ENCODE assay signal across 30 mouse cellular contexts in genomic region chr11:30748938-30749337, GRCm38 (mm10). TPM values are rescaled to one million over a fixed set of nuclear protein-coding genes. Genes with fewer than 3 reads are reported as not detected.
DNase-seq lines count a peak whose midpoint lies in the region; ATAC-seq and TF ChIP-seq lines count a peak whose summit lies in the region.
"Had no signal": no experiment of that assay in that cellular context is flagged by ENCODE, and none has a peak within 500 bp of the region (broad histone marks: within the 10 kb centered on the region; RNA-seq: fewer than 3 reads in every experiment).

No protein-coding gene starts in this region.

- H3K4me2 ChIP-seq in kidney, embryonic 14.5 days (replicated peaks; ENCODE audit: low read depth, low read length) = no peak overlapping the region
- H3K4me2 ChIP-seq: embryonic facial prominence, embryonic 15.5 days; forebrain, embryonic 12.5 days; heart, embryonic 12.5 days; hindbrain, embryonic 15.5 days; liver, embryonic 15.5 days; lung, embryonic 15.5 days; midbrain, embryonic 11.5 days; neural tube, embryonic 12.5 days had no signal

- TF ChIP-seq CTCF in E14TG2a.4 (conservative IDR thresholded peaks at IDR 0.05; ENCODE audit: low read length) = no peak

- H3K27me3 ChIP-seq in kidney, embryonic 14.5 days (ENCODE audit: control insufficient read depth, insufficient read depth, low read length) = 0 out of 2 replicates have a peak, but pooled peaks cover 3% of the 10 kb centered on the region
- no peaks in the 10 kb centered on the region for H3K27me3 ChIP-seq in E14TG2a.4 (ENCODE audit: insufficient read depth, low read length)
- peaks cover 19% of the 10 kb centered on the region for H3K27me3 ChIP-seq in hindbrain, embryonic 10.5 days (ENCODE audit: insufficient read depth, poor library complexity, severe bottlenecking)
- H3K27me3 ChIP-seq: embryonic facial prominence, embryonic 15.5 days; lung, embryonic 15.5 days; neural tube, embryonic 12.5 days had no signal

- H3K27ac ChIP-seq in kidney, embryonic 14.5 days (ENCODE audit: low read depth, low read length) = no peak overlapping the region
- no peak overlapping the region for H3K27ac ChIP-seq in hindbrain, embryonic 10.5 days
- H3K27ac ChIP-seq: embryonic facial prominence, embryonic 10.5 days; embryonic facial prominence, embryonic 15.5 days; forebrain, embryonic 12.5 days; heart, adult 2 months; hindbrain, embryonic 15.5 days; kidney, postnatal 0 days; liver, embryonic 15.5 days; lung, embryonic 15.5 days; neural tube, embryonic 12.5 days had no signal

- H3K9ac ChIP-seq in kidney, embryonic 14.5 days (ENCODE audit: low read depth, low read length) = no peak overlapping the region
- H3K9ac ChIP-seq: embryonic facial prominence, embryonic 15.5 days; forebrain, embryonic 12.5 days; forebrain, postnatal 0 days; heart, embryonic 12.5 days; hindbrain, embryonic 15.5 days; liver, embryonic 15.5 days; lung, embryonic 15.5 days; neural tube, embryonic 12.5 days had no signal

- ATAC-seq in kidney, embryonic 14.5 days (ENCODE audit: low FRiP score, low TSS enrichment) = no peak
- ATAC-seq: forebrain, postnatal 0 days; inflammation-experienced regulatory T-cells, adult 6 months had no signal

- DNase-seq in kidney, adult 11 months = peak; percentile 67
- peak; percentile 51 for DNase-seq in ZHBTc4 (ENCODE audit: low read depth, low spot score)
- DNase-seq in kidney, postnatal 25 days = peak; percentile 36 to 70
- no peak for DNase-seq in cerebellum, postnatal 36 days
- DNase-seq in left cerebral cortex, adult 18-20 months (ENCODE audit: low spot score in 2 of 2) = no peak
- DNase-seq in hindbrain, embryonic 10.5 days (ENCODE audit: low spot score) = no peak
- DNase-seq: adrenal gland, postnatal 36 days; cerebellum, adult 18-20 months; cerebellum, postnatal 10 days; forebrain, postnatal 0 days; heart, adult 2 months; heart, postnatal 4 days; left cerebral cortex, postnatal 4 days; right cerebral cortex, postnatal 4 days; thymus, adult 2 months; thymus, postnatal 36 days had no signal

- WGBS in kidney, embryonic 14.5 days = 93% methylated on average over 3 of the region's 3 CpGs
- WGBS in hindbrain, embryonic 10.5 days = 86% methylated on average over 3 of the region's 3 CpGs

- no peaks in the 10 kb centered on the region for H3K4me1 ChIP-seq in kidney, embryonic 14.5 days (ENCODE audit: control insufficient read depth, insufficient read depth, low read length)
- peaks cover 58% of the 10 kb centered on the region for H3K4me1 ChIP-seq in E14TG2a.4 (replicated peaks; ENCODE audit: low read depth, low read length)
- H3K4me1 ChIP-seq in hindbrain, embryonic 10.5 days (replicated peaks) = peaks cover 21% of the 10 kb centered on the region
- H3K4me1 ChIP-seq: embryonic facial prominence, embryonic 15.5 days; forebrain, embryonic 12.5 days; heart, embryonic 12.5 days; hindbrain, embryonic 15.5 days; liver, embryonic 15.5 days; lung, embryonic 15.5 days; neural tube, embryonic 12.5 days had no signal

- no peaks in the 10 kb centered on the region for H3K9me3 ChIP-seq in kidney, embryonic 14.5 days (ENCODE audit: control insufficient read depth, low read length)
- H3K9me3 ChIP-seq in E14TG2a.4 (ENCODE audit: low read length) = peaks cover 10% of the 10 kb centered on the region
- no peaks in the 10 kb centered on the region for H3K9me3 ChIP-seq in hindbrain, embryonic 10.5 days
- H3K9me3 ChIP-seq: embryonic facial prominence, embryonic 10.5 days; embryonic facial prominence, embryonic 15.5 days; forebrain, embryonic 12.5 days; heart, embryonic 12.5 days; hindbrain, embryonic 15.5 days; liver, embryonic 15.5 days; lung, embryonic 15.5 days; neural tube, embryonic 12.5 days had no signal

- no peak overlapping the region for H3K4me3 ChIP-seq in kidney, embryonic 14.5 days (ENCODE audit: low read length)
- H3K4me3 ChIP-seq in E14TG2a.4 (replicated peaks; ENCODE audit: low read length) = peak overlapping the region; percentile 58
- H3K4me3 ChIP-seq in hindbrain, embryonic 10.5 days = no peak overlapping the region
- H3K4me3 ChIP-seq: embryonic facial prominence, embryonic 10.5 days; embryonic facial prominence, embryonic 15.5 days; forebrain, embryonic 12.5 days; heart, adult 2 months; heart, embryonic 12.5 days; hindbrain, embryonic 15.5 days; liver, embryonic 15.5 days; lung, embryonic 15.5 days; myocyte; neural tube, embryonic 12.5 days had no signal

- H3K36me3 ChIP-seq in kidney, embryonic 14.5 days (ENCODE audit: control insufficient read depth, insufficient read depth, low read length) = no peaks in the 10 kb centered on the region
- no peaks in the 10 kb centered on the region for H3K36me3 ChIP-seq in E14TG2a.4 (ENCODE audit: insufficient read depth, low read length)
- no peaks in the 10 kb centered on the region for H3K36me3 ChIP-seq in hindbrain, embryonic 10.5 days
- H3K36me3 ChIP-seq: embryonic facial prominence, embryonic 10.5 days; embryonic facial prominence, embryonic 15.5 days; forebrain, embryonic 12.5 days; heart, embryonic 12.5 days; hindbrain, embryonic 15.5 days; liver, embryonic 15.5 days; lung, embryonic 15.5 days; neural tube, embryonic 12.5 days had no signal

RNA-seq across cellular contexts. Expression of gene Psme4, which starts 22.6 kb away (rescaled TPM):
- 34.0 and 35.5 TPM in 2 replicates for polyA plus RNA-seq in kidney, embryonic 14.5 days (2014; fragmentation: Nextera tagmentation; extraction: Ambion mirVana)
- total RNA-seq in left cerebral cortex, adult 18-20 months (2021) = 10 to 100 TPM; 37.0 to 37.1 TPM
- polyA plus RNA-seq in hindbrain, embryonic 10.5 days (2016; fragmentation: Nextera tagmentation; extraction: Ambion mirVana) = 22.5 and 25.8 TPM in 2 replicates

Comparison
In these comparisons a context has a peak if more than half of its experiments do, and no peak if none do; other contexts are left out.
1. DNase-seq: peak in kidney, adult 11 months (single experiment), ZHBTc4 (single experiment) and kidney, postnatal 25 days (2 of 2); none in cerebellum, postnatal 36 days (0 of 2), left cerebral cortex, adult 18-20 months (0 of 2) and hindbrain, embryonic 10.5 days (single experiment).